Mouse (Mus musculus) midbrain, embryonic 15.5 days (tissue): ENCODE measurements around the gene Susd6. TPM values are rescaled to one million over a fixed set of nuclear protein-coding genes. Genes with fewer than 3 reads are reported as not detected.

ENCODE experiments used
- ATAC-seq: fragments of 200-750 bp; cut with Nextera tagmentation; replicated peaks from 2 replicates; pipeline ENCODE4 v1.8.0; 2017; ENCODE audit warnings: moderate TSS enrichment
- H3K27ac ChIP-seq: fragments of 300-500 bp; sonication (generic); 2 replicates; pipeline ENCODE4 v1.5.1; 2015; ENCODE audit warnings: mild to moderate bottlenecking, inconsistent platforms
- H3K27me3 ChIP-seq: fragments of 300-500 bp; sonication (generic); replicated peaks from 2 replicates; pipeline ENCODE4 v1.6.1; 2015; ENCODE audit warnings: inconsistent platforms
- H3K36me3 ChIP-seq: fragments of 300-500 bp; sonication (generic); replicated peaks from 2 replicates; pipeline ENCODE4 v1.6.1; 2015; ENCODE audit warnings: inconsistent platforms
- H3K4me1 ChIP-seq: fragments of 300-500 bp; sonication (generic); 2 replicates; pipeline ENCODE4 v1.6.1; 2015; ENCODE audit warnings: inconsistent platforms
- H3K4me2 ChIP-seq: fragments of 300-500 bp; sonication (generic); 2 replicates; pipeline ENCODE4 v1.6.1; 2015; ENCODE audit warnings: inconsistent platforms, mild to moderate bottlenecking, moderate library complexity
- H3K4me3 ChIP-seq: fragments of 300-500 bp; sonication (generic); 2 replicates; pipeline ENCODE4 v1.5.1; 2015; ENCODE audit warnings: mild to moderate bottlenecking, inconsistent platforms
- H3K9ac ChIP-seq: fragments of 300-500 bp; sonication (generic); 2 replicates; pipeline ENCODE4 v1.6.1; 2015; ENCODE audit warnings: mild to moderate bottlenecking, inconsistent platforms
- H3K9me3 ChIP-seq: fragments of 300-500 bp; sonication (generic); 2 replicates; pipeline ENCODE4 v1.6.1; 2016; ENCODE audit warnings: inconsistent platforms
- WGBS: fragments of 180-500 bp; shearing (Covaris S2); methylation state at CpG from one replicate; pipeline ENCODE4 v1.1.7; 2015; ENCODE audit warnings: mixed read lengths; 5-methylcytosine and 5-hydroxymethylcytosine counted together
- polyA plus RNA-seq: library from polyadenylated mRNA; unstranded; fragments of >200 nt; fragmentation: Nextera tagmentation; extraction: Ambion mirVana; gene quantifications from 2 replicates; pipeline ENCODE4 v1.2.1, GENCODE M21; 2015

The Susd6 gene
- polyA plus RNA-seq, 1 experiment from 2014 or later = 13.6 TPM

DNA sequence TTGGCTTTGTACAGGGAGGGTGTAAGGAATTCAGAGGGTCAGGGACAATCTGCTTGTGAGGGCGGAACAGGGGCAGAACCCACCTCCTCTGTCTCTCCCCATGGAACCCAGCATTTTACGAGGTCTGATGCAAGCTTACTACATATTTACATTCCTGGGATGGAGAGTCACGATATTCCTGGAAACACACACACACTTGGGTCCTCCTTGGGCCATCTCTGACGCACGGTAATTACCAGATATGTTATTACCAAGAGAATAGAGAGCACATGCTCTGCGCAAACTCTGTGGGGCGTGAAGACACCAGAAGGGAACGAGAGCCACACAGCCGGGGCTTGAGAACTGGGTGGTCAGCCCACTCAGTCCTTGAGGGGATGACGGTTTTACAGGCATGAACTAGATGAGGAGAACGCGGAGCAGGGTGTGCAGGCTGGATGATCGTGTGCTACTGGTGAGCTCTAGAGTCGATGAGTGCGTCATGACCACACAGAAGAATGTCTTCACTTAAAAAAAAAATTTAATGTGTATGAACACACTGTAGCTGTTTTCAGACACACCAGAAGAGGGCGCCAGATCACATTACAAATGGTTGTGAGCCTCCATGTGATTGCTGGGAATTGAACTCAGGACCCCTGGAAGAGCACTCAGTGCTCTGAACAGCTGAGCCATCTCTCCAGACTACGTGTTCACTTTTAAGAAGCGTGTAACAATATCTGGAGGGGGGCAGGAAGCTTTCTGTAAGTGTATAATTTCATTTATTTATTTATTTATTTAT is 103.6 kb downstream of the Susd6 start:
- no peak for ATAC-seq

DNA sequence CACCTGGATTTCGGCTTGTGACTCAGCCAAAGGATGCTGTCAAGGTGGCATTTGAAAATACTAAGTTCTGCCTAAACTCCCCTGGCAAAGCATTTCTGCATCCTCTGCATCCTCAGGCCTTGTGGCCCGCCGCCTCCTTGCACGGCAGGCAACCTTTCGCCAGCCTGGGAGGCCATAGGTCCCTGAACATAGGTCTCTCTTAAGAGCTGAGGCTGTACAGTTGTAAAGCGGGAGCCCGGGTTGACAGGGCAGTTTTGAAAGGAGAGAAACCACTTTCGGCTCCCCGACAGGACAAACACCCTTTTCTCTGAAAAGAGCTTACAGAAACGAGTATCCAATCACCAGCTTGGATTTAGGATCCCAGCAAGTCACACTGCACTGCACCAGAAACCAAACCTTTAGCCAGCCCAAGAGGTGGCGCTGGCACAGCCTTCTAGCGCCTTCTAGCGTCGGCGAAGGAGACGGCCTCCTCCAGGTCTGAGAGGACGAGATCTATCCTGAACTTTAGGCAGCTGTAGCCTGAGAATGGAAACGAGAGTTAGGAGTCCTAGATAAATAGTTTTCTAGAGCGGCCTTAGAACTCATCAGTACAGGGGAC is 104.8 kb downstream of the Susd6 start:
- Histone ChIP-seq H3K4me2 (peak overlapping the region; percentile 50), H3K27me3 (no peaks in the 10 kb centered on the region), H3K4me3 (peak overlapping the region; percentile 24), H3K4me1 (peaks cover 5% of the 10 kb centered on the region; the same call in 1 of the 2 replicates), H3K36me3 (no peaks in the 10 kb centered on the region), H3K9me3 (no peaks in the 10 kb centered on the region), H3K9ac (no peak overlapping the region), H3K27ac (no peak overlapping the region)
- peak; percentile 90 for ATAC-seq
- WGBS = 7% methylated on average over 19 of the region's 19 CpGs

More for the DNA sequence above, 103.6 kb downstream of the Susd6 start:
- H3K27ac ChIP-seq = no peak overlapping the region
- no peaks in the 10 kb centered on the region for H3K9me3 ChIP-seq
- H3K4me2 ChIP-seq = no peak overlapping the region
- no peaks in the 10 kb centered on the region for H3K27me3 ChIP-seq
- peaks cover 5% of the 10 kb centered on the region; the same call in 1 of the 2 replicates for H3K4me1 ChIP-seq
- WGBS = 90% methylated on average over 18 of the region's 18 CpGs
- no peaks in the 10 kb centered on the region for H3K36me3 ChIP-seq
- no peak overlapping the region for H3K4me3 ChIP-seq
- no peak overlapping the region for H3K9ac ChIP-seq

DNA sequence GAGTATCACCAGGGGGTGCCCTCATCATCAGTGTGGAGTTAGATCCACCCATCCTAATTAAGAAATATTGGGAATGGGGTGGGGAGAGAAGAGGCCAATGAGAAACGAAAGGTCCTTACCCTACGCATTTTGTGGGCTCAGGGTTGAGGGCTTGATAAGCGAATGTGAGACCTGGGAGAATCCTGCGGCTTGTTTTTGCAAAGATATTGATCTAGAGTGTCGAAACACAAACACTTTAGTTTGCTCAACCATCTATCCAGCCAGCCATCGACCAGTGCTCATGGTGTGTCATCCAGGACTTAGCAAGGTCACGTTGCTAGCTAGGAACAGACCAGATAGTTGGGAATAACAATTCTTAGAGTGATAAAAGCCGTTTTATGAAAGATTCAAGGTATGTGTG is 119.3 kb downstream of the Susd6 start:
- no peak for ATAC-seq
- WGBS = 90% methylated on average over 8 of the region's 8 CpGs

DNA sequence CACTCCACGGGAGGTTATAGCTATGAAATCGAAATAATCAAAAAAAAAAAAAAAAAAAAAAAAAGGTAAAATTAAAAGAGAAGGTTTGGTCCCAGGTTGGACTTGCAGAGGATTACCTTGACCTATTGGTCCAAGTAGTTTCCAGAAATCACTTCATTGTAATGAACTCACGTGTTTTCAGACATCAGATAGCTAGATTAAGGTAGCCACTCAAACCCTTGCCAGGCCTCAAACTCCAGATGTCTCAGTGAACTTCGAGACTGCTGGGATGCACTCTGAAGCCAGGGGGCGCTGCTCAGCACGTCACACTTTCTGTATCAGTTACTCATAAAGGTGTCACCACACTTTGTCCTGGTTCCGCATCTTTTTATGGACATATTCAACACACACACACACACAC is 127.5 kb downstream of the Susd6 start:
- Histone ChIP-seq H3K4me1 (no peaks in the 10 kb centered on the region; the same call in 1 of the 2 replicates), H3K4me3 (no peak overlapping the region), H3K4me2 (no peak overlapping the region), H3K27ac (no peak overlapping the region), H3K27me3 (no peaks in the 10 kb centered on the region), H3K9me3 (no peaks in the 10 kb centered on the region), H3K36me3 (no peaks in the 10 kb centered on the region), H3K9ac (no peak overlapping the region)
- WGBS = 59% methylated on average over 7 of the region's 7 CpGs
- ATAC-seq = no peak

More for the DNA sequence above, 119.3 kb downstream of the Susd6 start:
- Histone ChIP-seq H3K36me3 (no peaks in the 10 kb centered on the region), H3K27ac (no peak overlapping the region), H3K4me1 (no peaks in the 10 kb centered on the region), H3K4me3 (no peak overlapping the region), H3K9me3 (no peaks in the 10 kb centered on the region), H3K27me3 (no peaks in the 10 kb centered on the region), H3K4me2 (no peak overlapping the region), H3K9ac (no peak overlapping the region)

DNA sequence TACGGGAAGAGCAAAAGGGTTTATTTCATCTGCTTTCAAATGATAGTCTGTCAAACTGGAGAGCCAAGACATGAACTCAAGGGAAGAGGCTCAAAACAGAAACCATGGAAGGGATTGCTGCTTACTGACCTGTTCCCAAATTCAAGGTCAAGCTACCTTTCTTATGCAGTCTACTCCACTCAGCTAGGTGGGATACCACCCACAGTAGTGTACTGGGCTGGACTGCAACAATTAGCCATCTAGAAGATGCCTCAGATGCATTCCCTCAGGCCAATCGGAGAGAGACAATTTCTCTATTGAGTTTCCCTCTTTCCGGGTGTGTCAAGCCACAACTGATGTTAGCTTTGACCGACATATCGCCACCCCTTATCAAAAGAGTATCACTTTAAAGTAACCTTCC is 131.0 kb downstream of the Susd6 start:
- no peak for ATAC-seq
- Histone ChIP-seq H3K36me3 (no peaks in the 10 kb centered on the region), H3K4me1 (no peaks in the 10 kb centered on the region; the same call in 1 of the 2 replicates), H3K4me2 (no peak overlapping the region), H3K9me3 (no peaks in the 10 kb centered on the region), H3K27ac (no peak overlapping the region), H3K27me3 (no peaks in the 10 kb centered on the region), H3K9ac (no peak overlapping the region), H3K4me3 (no peak overlapping the region)
- WGBS = 96% methylated on average over 5 of the region's 5 CpGs

DNA sequence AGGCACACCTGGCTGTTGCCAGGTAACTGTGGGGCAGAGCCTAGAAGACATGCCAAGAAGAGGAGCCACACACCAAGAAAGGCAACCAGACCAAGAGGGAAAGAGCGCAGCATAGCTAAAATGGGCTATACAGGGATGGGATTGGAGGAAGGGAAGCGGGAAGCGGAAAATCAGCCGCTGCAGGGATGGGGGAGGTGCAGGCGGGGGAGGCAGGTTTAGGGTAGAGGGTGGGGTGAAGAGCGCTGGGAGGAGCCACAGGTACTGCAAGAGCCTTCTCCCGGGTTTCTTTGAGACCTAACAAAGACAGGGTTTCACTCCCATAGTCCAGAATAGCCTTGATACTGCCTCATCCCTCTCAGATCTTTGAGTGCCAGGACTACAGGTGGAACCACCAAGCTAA is 132.6 kb downstream of the Susd6 start:
- WGBS = 11% methylated on average over 7 of the region's 7 CpGs
- no peaks in the 10 kb centered on the region for H3K27me3 ChIP-seq
- 0 out of 2 replicates have a peak overlapping the region, but pooled peaks have one; percentile 5 for H3K4me3 ChIP-seq
- H3K9me3 ChIP-seq = no peaks in the 10 kb centered on the region
- 0 out of 2 replicates have a peak, but pooled peaks have one; percentile 17 for ATAC-seq
- H3K4me1 ChIP-seq = no peaks in the 10 kb centered on the region; the same call in 1 of the 2 replicates
- H3K9ac ChIP-seq = no peak overlapping the region
- H3K4me2 ChIP-seq = peak overlapping the region; percentile 37
- no peaks in the 10 kb centered on the region for H3K36me3 ChIP-seq
- no peak overlapping the region for H3K27ac ChIP-seq

DNA sequence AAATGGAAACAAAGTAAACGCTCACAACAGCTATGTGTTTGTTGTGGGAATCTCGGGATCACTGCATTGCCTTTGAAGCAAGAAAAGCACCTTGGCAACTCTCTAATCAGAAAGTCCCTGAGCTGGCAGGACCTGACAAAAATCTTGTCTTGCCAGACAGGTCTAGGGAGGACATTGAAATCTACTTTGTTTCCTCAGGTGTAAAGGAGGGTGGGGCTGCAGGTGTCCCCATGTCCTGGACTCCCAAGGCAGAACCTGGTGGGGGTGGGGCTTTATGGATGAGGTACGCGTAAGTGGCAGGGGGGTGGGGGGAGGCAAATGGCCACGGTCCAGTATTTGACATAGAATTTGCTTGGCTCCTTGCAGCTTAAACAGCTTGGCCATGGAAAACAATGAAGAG is 133.3 kb downstream of the Susd6 start:
- H3K4me2 ChIP-seq = no peak overlapping the region

DNA sequence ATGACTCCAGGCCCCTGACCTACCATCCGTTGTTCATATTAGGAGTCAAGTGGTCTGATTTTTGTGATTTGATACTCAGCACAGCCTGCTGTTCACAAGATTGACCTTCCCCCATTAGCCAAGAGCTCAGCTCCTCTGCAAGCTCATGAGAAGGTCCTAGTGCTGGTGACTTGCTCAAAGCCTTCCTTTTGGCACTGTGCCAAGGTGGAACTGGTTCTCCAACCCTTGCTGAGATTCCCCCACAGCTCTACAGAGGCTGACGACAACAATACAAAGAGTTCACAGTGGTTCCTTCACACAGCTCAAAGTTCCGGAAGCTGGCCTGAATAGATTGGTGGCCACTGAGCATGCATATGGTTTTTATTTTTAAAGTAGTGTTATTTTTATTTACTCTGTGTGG is 133.9 kb downstream of the Susd6 start:
- 69% methylated on average over 3 of the region's 3 CpGs for WGBS
- Histone ChIP-seq H3K27me3 (no peaks in the 10 kb centered on the region), H3K9me3 (no peaks in the 10 kb centered on the region), H3K36me3 (no peaks in the 10 kb centered on the region), H3K27ac (no peak overlapping the region), H3K9ac (no peak overlapping the region), H3K4me3 (no peak overlapping the region), H3K4me2 (no peak overlapping the region), H3K4me1 (no peaks in the 10 kb centered on the region; the same call in 1 of the 2 replicates)
- ATAC-seq = no peak

More for the DNA sequence above, 133.3 kb downstream of the Susd6 start:
- Histone ChIP-seq H3K4me3 (no peak overlapping the region), H3K27ac (no peak overlapping the region), H3K9ac (no peak overlapping the region), H3K36me3 (no peaks in the 10 kb centered on the region), H3K9me3 (no peaks in the 10 kb centered on the region), H3K27me3 (no peaks in the 10 kb centered on the region), H3K4me1 (no peaks in the 10 kb centered on the region; the same call in 1 of the 2 replicates)
- ATAC-seq = no peak
- 70% methylated on average over 5 of the region's 5 CpGs for WGBS

DNA sequence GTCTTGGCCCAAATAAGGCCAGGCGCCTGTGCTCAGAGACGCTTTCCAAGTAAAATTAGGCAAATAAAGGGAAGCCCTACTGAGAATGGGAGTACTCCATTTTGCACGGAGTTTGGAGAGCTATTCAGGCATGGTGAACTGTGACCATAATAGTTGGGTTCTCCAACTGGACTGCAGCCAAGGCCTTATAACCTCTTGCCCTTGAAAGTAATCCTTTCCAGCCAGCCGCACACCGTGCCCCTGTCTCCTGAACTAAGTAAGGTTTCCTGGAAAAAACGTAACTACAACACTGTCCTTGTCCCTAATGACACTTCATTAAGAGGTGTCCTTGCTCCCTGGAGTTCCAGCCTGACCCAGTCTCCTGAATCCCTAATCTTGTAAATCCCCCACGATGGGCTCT is 135.6 kb downstream of the Susd6 start:
- Histone ChIP-seq H3K27ac (no peak overlapping the region), H3K36me3 (no peaks in the 10 kb centered on the region), H3K9ac (no peak overlapping the region), H3K4me1 (no peaks in the 10 kb centered on the region; the same call in 1 of the 2 replicates), H3K9me3 (no peaks in the 10 kb centered on the region), H3K27me3 (no peaks in the 10 kb centered on the region), H3K4me2 (no peak overlapping the region), H3K4me3 (no peak overlapping the region)
- 16% methylated on average over 7 of the region's 7 CpGs for WGBS
- no peak for ATAC-seq

DNA sequence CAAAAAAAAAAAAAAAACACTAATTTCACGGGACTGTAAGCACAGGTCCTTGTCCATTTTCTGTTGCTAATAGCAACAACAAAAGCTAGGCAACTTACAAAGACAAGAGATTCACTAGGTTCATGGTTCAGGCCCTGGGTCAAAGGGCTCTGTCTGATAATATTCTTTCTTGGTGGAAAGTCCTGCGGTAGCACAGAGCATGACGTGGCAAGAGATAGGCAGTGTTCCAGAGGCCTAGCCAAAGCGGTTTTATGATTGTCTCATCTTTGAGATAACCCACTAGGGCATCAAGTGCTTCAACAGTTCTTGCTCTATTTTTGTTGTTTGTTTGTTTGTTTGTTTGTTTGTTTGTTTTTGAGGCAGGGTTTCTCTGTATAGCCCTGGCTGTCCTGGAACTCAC is 136.2 kb downstream of the Susd6 start:
- Histone ChIP-seq H3K27ac (no peak overlapping the region), H3K9me3 (no peaks in the 10 kb centered on the region), H3K36me3 (no peaks in the 10 kb centered on the region), H3K4me2 (no peak overlapping the region), H3K27me3 (no peaks in the 10 kb centered on the region), H3K9ac (no peak overlapping the region), H3K4me3 (no peak overlapping the region), H3K4me1 (no peaks in the 10 kb centered on the region; the same call in 1 of the 2 replicates)
- ATAC-seq = no peak
- 83% methylated on average over 4 of the region's 4 CpGs for WGBS

DNA sequence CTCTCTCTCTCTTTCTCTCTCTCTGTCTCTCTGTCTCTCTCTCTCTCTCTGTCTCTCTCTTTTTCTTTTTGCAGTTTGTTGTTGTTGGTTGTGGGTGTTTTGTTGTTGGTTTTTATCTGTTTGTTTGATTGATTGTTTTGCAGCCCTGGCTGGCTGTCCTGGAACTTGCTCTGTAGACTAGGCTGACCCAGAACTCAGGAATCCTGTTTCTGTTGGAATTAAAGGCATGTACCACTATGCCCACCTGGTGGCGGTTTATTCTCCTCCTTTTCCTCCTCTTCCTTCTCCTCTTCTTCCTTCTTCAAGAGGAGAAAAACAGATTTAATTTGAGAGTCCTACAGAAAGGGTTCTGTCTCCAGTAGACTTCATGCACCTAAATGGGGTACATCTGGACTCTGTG is 137.2 kb downstream of the Susd6 start:
- H3K9me3 ChIP-seq = no peaks in the 10 kb centered on the region
- no peak for ATAC-seq
- no peak overlapping the region for H3K9ac ChIP-seq
- no peak overlapping the region for H3K27ac ChIP-seq
- no peak overlapping the region for H3K4me3 ChIP-seq
- H3K27me3 ChIP-seq = no peaks in the 10 kb centered on the region
- H3K4me1 ChIP-seq = no peaks in the 10 kb centered on the region; the same call in 1 of the 2 replicates
- H3K36me3 ChIP-seq = no peaks in the 10 kb centered on the region
- no peak overlapping the region for H3K4me2 ChIP-seq
- WGBS = 80% methylated on average over 1 of the region's 1 CpGs

DNA sequence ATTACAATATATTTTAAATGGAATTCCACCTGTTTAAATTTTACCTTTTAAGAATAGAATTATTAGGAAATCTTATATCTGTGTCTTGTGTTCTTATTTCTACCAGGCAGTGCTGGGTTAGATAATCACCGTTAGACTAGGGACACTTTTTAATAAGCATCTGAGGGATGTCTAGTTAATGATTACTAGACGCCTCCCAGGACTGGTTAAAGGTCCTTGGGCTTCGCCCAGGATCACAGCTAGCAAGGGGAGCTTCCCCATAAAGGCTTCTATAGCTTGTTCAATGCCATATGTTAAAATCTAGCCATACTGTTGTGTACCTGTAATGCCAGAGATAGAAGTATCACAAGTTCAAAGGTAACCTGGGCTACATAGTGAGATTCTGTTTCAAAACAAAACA is 138.6 kb downstream of the Susd6 start:
- no peak overlapping the region for H3K9ac ChIP-seq
- no peak for ATAC-seq
- no peak overlapping the region for H3K27ac ChIP-seq
- H3K4me2 ChIP-seq = no peak overlapping the region
- H3K36me3 ChIP-seq = no peaks in the 10 kb centered on the region
- H3K27me3 ChIP-seq = no peaks in the 10 kb centered on the region
- H3K9me3 ChIP-seq = no peaks in the 10 kb centered on the region
- 93% methylated on average over 3 of the region's 3 CpGs for WGBS
- no peak overlapping the region for H3K4me3 ChIP-seq
- H3K4me1 ChIP-seq = no peaks in the 10 kb centered on the region
